Mouse (Mus musculus) testis, adult 2 months (tissue): ENCODE data around the gene Nhs. TPM values are rescaled to one million over a fixed set of nuclear protein-coding genes. Genes with fewer than 3 reads are reported as not detected.

ENCODE experiments used
- H3K27ac ChIP-seq: fragments of 200-500 bp; 2 replicates; pipeline ENCODE4 v1.5.1; 2012; ENCODE audit warnings: low read depth, low read length; ENCODE audit not compliant: control insufficient read depth, insufficient read depth
- H3K27me3 ChIP-seq: fragments of 200-500 bp; 2 replicates; pipeline ENCODE4 v1.6.1; 2012; ENCODE audit warnings: mild to moderate bottlenecking, low read length, moderate library complexity; ENCODE audit not compliant: control insufficient read depth, insufficient read depth
- H3K36me3 ChIP-seq: fragments of 200-500 bp; 2 replicates; pipeline ENCODE4 v1.6.1; 2012; ENCODE audit warnings: mild to moderate bottlenecking, low read length; ENCODE audit not compliant: control insufficient read depth, insufficient read depth
- H3K4me1 ChIP-seq: fragments of 200-500 bp; 2 replicates; pipeline ENCODE4 v1.6.1; 2012; ENCODE audit warnings: low read length; ENCODE audit not compliant: control insufficient read depth, insufficient read depth
- H3K4me3 ChIP-seq: fragments of 200-500 bp; 2 replicates; pipeline ENCODE4 v1.5.1; 2012; ENCODE audit warnings: low read depth, mild to moderate bottlenecking, low read length, moderate library complexity, mixed read lengths; ENCODE audit not compliant: control insufficient read depth
- CTCF ChIP-seq: fragments of 200-500 bp; IDR thresholded peaks from 2 replicates; pipeline ENCODE4 v1.5.1; 2012; ENCODE audit warnings: low read depth, mild to moderate bottlenecking, inconsistent platforms, low read length, moderate library complexity; ENCODE audit not compliant: control insufficient read depth, insufficient read depth, insufficient replicate concordance
- POLR2A ChIP-seq: fragments of 200-500 bp; IDR thresholded peaks from 2 replicates; pipeline ENCODE4 v1.6.1; 2012; ENCODE audit warnings: low read depth, mild to moderate bottlenecking, inconsistent platforms, low read length, moderate library complexity; ENCODE audit not compliant: control insufficient read depth
- polyA plus RNA-seq: library from polyadenylated mRNA; depleted of rRNA; stranded (reverse); fragments of >200 nt; gene quantifications from 2 replicates; pipeline ENCODE4 v1.2.3, GENCODE M21; 2012

Gene Nhs
- polyA plus RNA-seq, 1 experiment: 0.51 TPM

DNA sequence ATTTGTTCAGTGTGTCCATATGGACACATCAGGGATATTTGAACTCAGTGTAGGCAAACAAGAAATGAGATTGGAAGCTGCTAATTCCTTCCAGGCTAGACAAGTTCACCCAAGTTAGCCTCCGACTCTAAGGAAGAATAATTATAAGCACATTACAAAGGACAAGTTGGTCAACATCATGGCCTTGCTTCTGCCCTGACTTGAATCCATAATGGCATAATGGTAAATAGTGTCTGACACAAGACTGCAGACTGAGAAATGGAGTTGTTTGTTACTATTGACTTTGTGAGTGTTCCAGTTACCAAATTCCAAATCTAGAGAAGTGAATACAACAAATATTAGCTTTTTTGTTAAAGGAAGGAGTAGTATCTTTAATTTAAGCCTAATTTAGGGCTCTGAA is 196.7 kb downstream of the Nhs start:
- H3K27ac ChIP-seq: no peak overlapping the region
- no peaks in the 10 kb centered on the region for H3K4me1 ChIP-seq
- TF ChIP-seq POLR2A: no peak
- TF ChIP-seq CTCF: no peak
- no peaks in the 10 kb centered on the region for H3K27me3 ChIP-seq
- H3K36me3 ChIP-seq: no peaks in the 10 kb centered on the region
- no peak overlapping the region for H3K4me3 ChIP-seq

DNA sequence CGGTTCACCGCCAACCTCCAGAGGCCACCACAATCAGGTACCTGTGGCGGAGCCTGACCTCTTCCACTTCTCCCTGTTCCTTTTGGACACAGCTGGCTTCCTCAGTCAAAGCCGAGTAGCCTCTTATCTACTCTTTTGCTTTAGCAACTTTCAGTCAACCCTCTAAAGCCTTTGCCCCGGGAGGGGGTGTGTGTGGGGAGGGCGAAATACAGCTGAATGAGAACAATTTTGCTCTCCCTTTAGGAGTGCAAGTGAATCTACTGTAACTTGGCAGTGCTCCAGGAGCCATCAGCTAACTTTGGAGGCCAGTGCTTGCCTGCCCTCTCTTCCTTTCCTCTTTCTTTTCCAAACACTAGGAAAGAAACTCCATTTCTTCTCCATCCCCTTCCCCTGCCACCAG is 197.8 kb downstream of the Nhs start:
- Histone ChIP-seq H3K4me3 (no peak overlapping the region), H3K4me1 (no peaks in the 10 kb centered on the region), H3K36me3 (no peaks in the 10 kb centered on the region), H3K27me3 (no peaks in the 10 kb centered on the region), H3K27ac (no peak overlapping the region)
- no peak for TF ChIP-seq POLR2A
- TF ChIP-seq CTCF: no peak

DNA sequence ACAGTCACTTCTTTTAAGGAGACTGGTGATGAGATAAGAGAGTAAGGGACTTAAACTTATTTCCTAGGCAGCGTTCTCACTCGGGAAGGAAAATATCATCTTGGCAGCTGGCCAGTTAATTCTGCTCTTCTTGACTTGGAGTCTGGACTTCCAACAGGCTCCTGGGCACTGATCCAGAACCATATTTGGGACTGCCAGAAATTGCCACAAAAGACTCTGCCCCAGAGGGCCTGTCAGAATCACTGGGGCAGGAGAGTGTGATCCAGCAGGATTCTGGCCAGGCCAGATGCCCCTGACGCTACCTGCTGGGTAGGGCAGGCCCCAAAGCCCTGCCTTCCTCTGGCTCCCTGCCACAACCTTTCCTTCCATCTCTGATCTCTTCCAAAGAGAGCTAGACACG is 198.4 kb downstream of the Nhs start:
- no peak for TF ChIP-seq POLR2A
- no peak for TF ChIP-seq CTCF
- Histone ChIP-seq H3K4me3 (no peak overlapping the region), H3K4me1 (no peaks in the 10 kb centered on the region), H3K36me3 (no peaks in the 10 kb centered on the region), H3K27ac (no peak overlapping the region), H3K27me3 (no peaks in the 10 kb centered on the region)

DNA sequence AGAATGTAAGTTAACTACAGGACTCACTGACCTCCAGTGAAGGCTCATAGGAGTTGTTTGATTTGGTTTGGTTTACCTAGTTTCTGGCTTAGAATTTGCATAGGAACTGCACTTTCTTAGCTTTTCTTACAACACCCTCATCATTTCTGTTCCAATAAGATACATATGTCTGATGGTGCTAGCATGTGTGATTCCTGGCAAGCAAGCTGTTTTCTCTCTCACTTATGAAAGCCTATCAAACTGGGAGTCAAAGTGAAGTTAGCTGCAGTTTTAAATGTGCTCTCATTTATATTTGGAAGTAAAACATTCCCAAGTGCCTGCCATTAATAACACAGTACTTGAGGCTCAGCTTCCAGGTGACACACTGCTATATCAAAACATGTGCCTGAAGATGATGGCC is 207.2 kb downstream of the Nhs start:
- H3K4me3 ChIP-seq: no peak overlapping the region

DNA sequence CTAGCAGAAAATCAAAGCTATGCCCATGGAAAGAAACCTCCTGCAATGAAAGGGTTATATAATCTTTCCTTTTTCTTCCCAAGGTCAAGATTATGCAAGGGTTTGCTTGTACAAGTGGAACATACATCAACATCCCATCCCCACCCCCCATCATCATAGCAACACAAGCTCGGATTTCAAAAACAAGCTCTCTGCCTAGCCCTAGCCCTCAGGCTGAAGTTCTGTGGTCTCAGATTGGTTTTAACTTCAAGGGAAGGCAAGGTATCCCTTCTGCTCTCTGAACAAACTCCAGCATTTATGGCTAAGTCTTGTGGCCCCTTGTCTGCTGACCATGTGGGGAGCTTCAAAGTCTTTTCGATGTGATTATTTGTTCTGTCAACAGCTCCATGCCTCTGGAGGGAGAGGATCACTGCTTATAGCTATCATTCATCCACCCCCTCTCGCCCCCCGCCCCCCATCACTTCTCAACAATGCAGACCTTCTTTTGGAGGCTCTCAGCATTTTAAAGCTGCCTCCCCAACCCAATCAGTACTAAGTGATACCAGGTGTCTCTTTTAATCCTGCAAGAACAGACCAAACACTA is 216.3 kb downstream of the Nhs start:
- no peaks in the 10 kb centered on the region for H3K36me3 ChIP-seq
- H3K27me3 ChIP-seq: no peaks in the 10 kb centered on the region
- no peak overlapping the region for H3K4me3 ChIP-seq
- no peaks in the 10 kb centered on the region for H3K4me1 ChIP-seq
- no peak overlapping the region for H3K27ac ChIP-seq
- TF ChIP-seq POLR2A: no peak
- TF ChIP-seq CTCF: no peak

More for the DNA sequence above, 207.2 kb downstream of the Nhs start:
- Histone ChIP-seq H3K4me1 (no peaks in the 10 kb centered on the region), H3K27me3 (no peaks in the 10 kb centered on the region), H3K36me3 (no peaks in the 10 kb centered on the region), H3K27ac (no peak overlapping the region)
- TF ChIP-seq POLR2A (no peak), CTCF (no peak)

DNA sequence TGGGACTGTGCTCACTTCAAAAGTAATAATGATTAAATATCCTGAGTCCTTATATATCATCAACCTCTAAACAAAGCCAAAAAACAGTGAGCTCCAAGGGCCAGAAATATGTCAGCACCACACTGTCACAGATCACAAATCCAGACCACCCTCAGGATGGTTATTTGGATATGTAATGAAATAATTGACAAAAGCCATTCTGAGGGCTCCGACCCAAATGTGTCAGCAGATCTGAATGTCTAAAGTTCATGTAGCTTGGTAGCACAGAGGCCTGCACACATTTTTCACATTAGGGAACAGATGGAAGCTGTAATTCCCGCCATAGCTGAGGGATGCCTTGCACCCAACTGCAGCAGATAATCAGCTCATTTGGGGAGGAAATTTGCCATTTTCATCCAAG is 218.8 kb downstream of the Nhs start:
- Histone ChIP-seq H3K4me1 (no peaks in the 10 kb centered on the region), H3K27ac (no peak overlapping the region), H3K36me3 (no peaks in the 10 kb centered on the region), H3K4me3 (no peak overlapping the region), H3K27me3 (no peaks in the 10 kb centered on the region)
- TF ChIP-seq POLR2A (no peak), CTCF (no peak)

DNA sequence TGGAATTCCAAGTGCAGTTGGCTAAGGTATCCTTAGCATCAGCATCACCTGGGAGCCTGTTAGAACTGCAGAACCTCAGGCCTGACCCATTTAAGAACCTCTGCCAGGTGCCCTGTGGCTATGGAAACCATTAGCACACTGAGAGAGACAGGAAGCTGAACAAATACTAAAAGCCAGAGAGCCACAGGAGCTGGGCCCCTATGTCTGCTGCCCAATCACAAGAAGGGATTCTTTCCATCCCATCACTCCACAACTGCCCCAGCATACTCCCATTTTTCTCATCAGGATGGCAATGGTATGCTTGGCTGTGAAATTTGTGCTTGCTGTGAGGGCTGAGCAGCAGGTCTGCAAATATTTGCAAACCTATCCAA is 232.9 kb downstream of the Nhs start:
- TF ChIP-seq POLR2A: no peak
- no peak for TF ChIP-seq CTCF
- Histone ChIP-seq H3K27me3 (no peaks in the 10 kb centered on the region), H3K27ac (no peak overlapping the region), H3K36me3 (no peaks in the 10 kb centered on the region), H3K4me3 (no peak overlapping the region), H3K4me1 (no peaks in the 10 kb centered on the region)
